Mouse (Mus musculus): Measurements from ENCODE around the gene Clmp. TPM values are rescaled to one million over a fixed set of nuclear protein-coding genes. Genes with fewer than 3 reads are reported as not detected.
"Not testable (repeated sequence)": the region's sequence is repeated elsewhere in the genome, so short reads cannot be mapped to it uniquely, and the experiment has no call there.

The Clmp gene
- polyA plus RNA-seq, 1 experiment from 2014 or later, result 0.75 TPM

GRCm38 (mm10) chr9:40795562-40795961, 109.8 kb downstream of the Clmp start:
- H3K9ac ChIP-seq, result no peak overlapping the region
- H3K36me3 ChIP-seq (replicated peaks), result no peaks in the 10 kb centered on the region
- WGBS (ENCODE audit: insufficient replicate concordance), result 47% methylated on average over 2 of the region's 2 CpGs
- no peak overlapping the region for H3K4me3 ChIP-seq (replicated peaks)
- no peak overlapping the region for H3K27ac ChIP-seq (replicated peaks)
- no peak overlapping the region for H3K4me2 ChIP-seq
- no peaks in the 10 kb centered on the region for H3K9me3 ChIP-seq (replicated peaks)
- no peaks in the 10 kb centered on the region for H3K27me3 ChIP-seq
- no peak for ATAC-seq (ENCODE audit: insufficient read depth)
- H3K4me1 ChIP-seq (replicated peaks), result peaks cover 18% of the 10 kb centered on the region

- Histone ChIP-seq H3K4me3 (replicated peaks) (no peak overlapping the region), H3K36me3 (replicated peaks) (no peaks in the 10 kb centered on the region), H3K27ac (replicated peaks) (no peak overlapping the region), H3K27me3 (no peaks in the 10 kb centered on the region), H3K4me1 (replicated peaks) (peaks cover 18% of the 10 kb centered on the region), H3K4me2 (no peak overlapping the region), H3K9ac (no peak overlapping the region), H3K9me3 (replicated peaks) (no peaks in the 10 kb centered on the region)
- 49% methylated on average over 4 of the region's 4 CpGs for WGBS (ENCODE audit: insufficient replicate concordance)
- ATAC-seq (ENCODE audit: insufficient read depth), result no peak
Measured at GRCm38 (mm10) chr9:40796054-40796453, 110.3 kb downstream of the Clmp start.

DNA sequence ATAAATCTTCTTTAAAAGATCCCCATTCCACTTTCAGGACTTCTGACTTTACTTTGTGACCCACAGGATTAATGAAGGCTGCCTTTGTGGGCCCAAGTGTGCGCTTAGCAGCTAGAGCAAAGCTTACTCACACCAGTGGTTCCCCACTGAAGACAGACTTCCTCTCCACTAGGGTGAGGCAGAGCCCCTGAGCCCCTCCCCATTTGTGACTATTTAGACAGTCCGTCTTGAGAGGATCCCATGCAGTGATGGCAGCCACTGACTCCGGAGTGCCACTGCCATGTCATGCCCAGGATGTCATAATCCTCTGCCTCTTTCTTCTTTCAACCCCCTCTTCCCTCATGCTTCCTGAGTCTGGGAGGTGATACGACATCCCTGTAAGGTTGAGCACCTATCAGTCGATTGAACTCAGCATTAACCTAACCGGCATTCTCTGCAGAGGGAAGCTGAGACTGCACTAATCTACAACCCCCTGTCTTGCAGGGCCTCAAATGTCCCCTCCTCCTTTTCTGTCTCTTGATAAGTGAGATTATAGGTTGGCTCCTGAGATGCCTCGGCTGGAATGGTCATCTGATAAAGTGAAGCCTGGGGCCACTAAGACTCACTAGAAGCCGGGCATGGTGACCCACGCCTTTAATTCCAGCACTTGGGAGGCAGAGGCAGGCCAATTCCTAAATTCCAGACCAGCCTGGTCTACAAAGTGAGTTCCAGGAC, 112.6 kb downstream of the Clmp start:
- peak overlapping the region; percentile 81 for H3K4me2 ChIP-seq
- WGBS (ENCODE audit: insufficient replicate concordance), result 26% methylated on average over 9 of the region's 9 CpGs
- H3K27ac ChIP-seq (replicated peaks), result peak overlapping the region; percentile 95
- H3K4me3 ChIP-seq (replicated peaks), result no peak overlapping the region
- no peaks in the 10 kb centered on the region for H3K9me3 ChIP-seq (replicated peaks)
- H3K4me1 ChIP-seq (replicated peaks), result peaks cover 22% of the 10 kb centered on the region
- H3K9ac ChIP-seq, result peak overlapping the region; percentile 95; the same call in 1 of the 2 replicates
- no peak for ATAC-seq (ENCODE audit: insufficient read depth)
- H3K27me3 ChIP-seq, result no peaks in the 10 kb centered on the region
- peaks cover 14% of the 10 kb centered on the region for H3K36me3 ChIP-seq (replicated peaks)

DNA sequence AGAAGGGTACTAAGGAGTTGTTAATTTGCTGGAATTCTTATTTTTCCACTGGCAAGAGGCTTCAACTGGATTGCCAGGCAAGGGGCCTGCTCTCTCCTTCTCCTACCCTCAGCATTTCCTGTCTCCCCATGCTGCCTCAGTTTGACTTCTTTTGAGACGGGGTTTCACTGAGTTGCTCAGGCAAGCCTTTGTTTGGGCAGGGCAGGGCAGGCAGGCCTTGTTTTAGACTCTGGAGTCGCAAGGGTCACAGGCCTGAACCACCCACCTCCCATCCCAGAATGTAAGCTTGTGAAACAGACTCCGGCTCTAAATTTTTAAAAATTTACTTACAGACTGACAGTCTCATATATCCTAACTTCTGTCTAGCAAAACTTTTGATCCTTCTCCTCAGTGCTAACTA, 113.3 kb downstream of the Clmp start:
- H3K27ac ChIP-seq (replicated peaks), result peak overlapping the region; percentile 95
- no peak for ATAC-seq (ENCODE audit: insufficient read depth)
- peak overlapping the region; percentile 91 for H3K4me3 ChIP-seq (replicated peaks)
- peaks cover 21% of the 10 kb centered on the region for H3K36me3 ChIP-seq (replicated peaks)
- no peaks in the 10 kb centered on the region for H3K27me3 ChIP-seq
- WGBS (ENCODE audit: insufficient replicate concordance), result 25% methylated on average over 3 of the region's 3 CpGs
- H3K4me2 ChIP-seq, result peak overlapping the region; percentile 81
- H3K4me1 ChIP-seq (replicated peaks), result peaks cover 28% of the 10 kb centered on the region
- no peaks in the 10 kb centered on the region for H3K9me3 ChIP-seq (replicated peaks)
- H3K9ac ChIP-seq, result peak overlapping the region; percentile 95

DNA sequence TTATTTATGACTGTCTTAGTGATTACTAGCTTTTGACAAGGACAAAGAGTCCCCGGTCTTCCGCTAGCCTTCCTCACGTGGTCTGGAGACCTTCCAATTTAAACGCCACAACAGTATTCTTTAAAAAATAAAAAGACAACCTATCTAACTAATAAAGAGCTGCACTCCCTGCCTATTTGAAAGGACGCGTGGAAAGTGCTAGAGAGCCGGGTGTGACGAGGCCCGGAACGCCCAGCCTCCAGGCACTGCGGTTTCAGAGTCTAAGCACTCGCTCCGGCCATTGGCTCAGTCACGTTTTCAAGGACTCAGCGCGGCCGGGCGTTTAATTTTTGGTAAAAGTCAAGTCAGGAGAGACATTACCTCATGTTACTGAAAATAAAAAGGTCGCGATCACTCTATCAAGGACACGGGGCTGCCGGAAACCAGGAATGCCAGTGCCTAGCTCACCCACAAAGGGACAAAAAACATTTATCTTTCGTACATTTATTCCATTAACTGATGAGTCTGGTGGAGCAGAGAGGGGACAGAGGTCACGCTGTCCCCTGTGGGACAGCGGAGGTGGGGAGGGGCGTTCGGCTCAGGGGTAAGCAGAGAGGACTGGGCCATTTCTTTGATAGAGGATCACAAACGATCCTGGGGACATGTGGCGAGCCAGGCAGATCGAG, 114.2 kb downstream of the Clmp start:
- Histone ChIP-seq H3K27ac (replicated peaks) (peak overlapping the region; percentile 95), H3K4me1 (replicated peaks) (peaks cover 28% of the 10 kb centered on the region), H3K4me2 (peak overlapping the region; percentile 81), H3K9me3 (replicated peaks) (no peaks in the 10 kb centered on the region), H3K27me3 (no peaks in the 10 kb centered on the region), H3K9ac (peak overlapping the region; percentile 95), H3K36me3 (replicated peaks) (peaks cover 30% of the 10 kb centered on the region), H3K4me3 (replicated peaks) (peak overlapping the region; percentile 91)
- under 1% methylated on average over 30 of the region's 30 CpGs for WGBS (ENCODE audit: insufficient replicate concordance)
- ATAC-seq (ENCODE audit: insufficient read depth), result peak; percentile 7; the same call in 1 of the 2 replicates

- H3K4me1 ChIP-seq (replicated peaks), result peaks cover 38% of the 10 kb centered on the region
- peak within 1 kb of the TSS; percentile 91 for H3K4me3 ChIP-seq (replicated peaks)
- H3K27me3 ChIP-seq, result no peaks in the 10 kb centered on the region
- under 1% methylated on average over 82 of the region's 83 CpGs for WGBS (ENCODE audit: insufficient replicate concordance)
- H3K36me3 ChIP-seq (replicated peaks), result peaks cover 40% of the 10 kb centered on the region
- H3K4me2 ChIP-seq, result peak within 1 kb of the TSS; percentile 85
- H3K9me3 ChIP-seq (replicated peaks), result no peaks in the 10 kb centered on the region
- peak; percentile 91 for ATAC-seq (ENCODE audit: insufficient read depth)
- H3K9ac ChIP-seq, result peak within 1 kb of the TSS; percentile 95
- H3K27ac ChIP-seq (replicated peaks), result peak within 1 kb of the TSS; percentile 95
Measured at GRCm38 (mm10) chr9:40800675-40801612, 115.2 kb downstream of the Clmp start, which contains the start of gene Hspa8. Gene Hspa8, plus strand, starts transcription at chr9:40800984.

GRCm38 (mm10) chr9:40801614-40802532, 116.1 kb downstream of the Clmp start:
- under 1% methylated on average over 28 of the region's 28 CpGs for WGBS (ENCODE audit: insufficient replicate concordance)
- H3K4me2 ChIP-seq, result peak overlapping the region; percentile 85
- H3K4me3 ChIP-seq (replicated peaks), result peak overlapping the region; percentile 91
- H3K27ac ChIP-seq (replicated peaks), result peak overlapping the region; percentile 95
- H3K27me3 ChIP-seq; ATAC-seq (ENCODE audit: insufficient read depth); H3K9me3 ChIP-seq (replicated peaks): not testable (repeated sequence)
- peaks cover 43% of the 10 kb centered on the region for H3K4me1 ChIP-seq (replicated peaks)
- peak overlapping the region; percentile 95 for H3K9ac ChIP-seq
- H3K36me3 ChIP-seq (replicated peaks), result peaks cover 49% of the 10 kb centered on the region

- Histone ChIP-seq H3K9ac (peak overlapping the region; percentile 95), H3K4me3 (replicated peaks) (peak overlapping the region; percentile 91), H3K4me1 (replicated peaks) (peaks cover 44% of the 10 kb centered on the region), H3K4me2 (peak overlapping the region; percentile 85), H3K36me3 (replicated peaks) (peaks cover 53% of the 10 kb centered on the region), H3K27ac (replicated peaks) (0 out of 2 replicates have a peak overlapping the region, but pooled peaks have one; percentile 95)
- not testable (repeated sequence) for H3K9me3 ChIP-seq (replicated peaks); ATAC-seq (ENCODE audit: insufficient read depth); H3K27me3 ChIP-seq
- under 1% methylated on average over 8 of the region's 8 CpGs for WGBS (ENCODE audit: insufficient replicate concordance)
Measured at GRCm38 (mm10) chr9:40802533-40802875, 116.7 kb downstream of the Clmp start.

GRCm38 (mm10) chr9:40804576-40804975, 118.8 kb downstream of the Clmp start:
- Histone ChIP-seq H3K4me1 (replicated peaks) (peaks cover 27% of the 10 kb centered on the region), H3K36me3 (replicated peaks) (peaks cover 53% of the 10 kb centered on the region), H3K4me2 (peak overlapping the region; percentile 54; the same call in 1 of the 2 replicates)
- not testable (repeated sequence) for H3K9me3 ChIP-seq (replicated peaks); H3K27ac ChIP-seq (replicated peaks); H3K27me3 ChIP-seq; H3K9ac ChIP-seq; ATAC-seq (ENCODE audit: insufficient read depth); H3K4me3 ChIP-seq (replicated peaks)
- WGBS (ENCODE audit: insufficient replicate concordance), result 59% methylated on average over 3 of the region's 3 CpGs

- Histone ChIP-seq H3K9ac (no peak overlapping the region), H3K27ac (replicated peaks) (no peak overlapping the region; the same call in 1 of the 2 replicates), H3K9me3 (replicated peaks) (no peaks in the 10 kb centered on the region), H3K36me3 (replicated peaks) (peaks cover 53% of the 10 kb centered on the region), H3K4me2 (peak overlapping the region; percentile 29), H3K4me3 (replicated peaks) (0 out of 2 replicates have a peak overlapping the region, but pooled peaks have one; percentile 7), H3K4me1 (replicated peaks) (peaks cover 27% of the 10 kb centered on the region), H3K27me3 (no peaks in the 10 kb centered on the region)
- ATAC-seq (ENCODE audit: insufficient read depth), result no peak
- WGBS (ENCODE audit: insufficient replicate concordance), result 30% methylated on average over 2 of the region's 2 CpGs
Measured at GRCm38 (mm10) chr9:40805263-40805662, 119.5 kb downstream of the Clmp start.
